Mouse (Mus musculus): ENCODE measurements at regions not wholly inside any gene's neighbourhood (a gene's known extent, or its start where the extent isn't known, plus 50 kb on each side); places are given as distances from the start of the nearest gene placed in this dataset.
"Not testable (repeated sequence)": the region's sequence is repeated elsewhere in the genome, so short reads cannot be mapped to it uniquely, and the experiment has no call there.

GRCm38 (mm10) chr7:61615156-61615555, 731.2 kb upstream of the Ndn start:
- DNase-seq (ENCODE audit: low spot score in 2 of 2): no peak

GRCm38 (mm10) chr7:61644893-61645545, 701.4 kb upstream of the Ndn start:
- peak; percentile 4 to 16 for DNase-seq (ENCODE audit: low spot score in 2 of 2)

GRCm38 (mm10) chr7:61658086-61658485, 688.3 kb upstream of the Ndn start:
- DNase-seq (ENCODE audit: low spot score in 2 of 2): no peak

- DNase-seq (ENCODE audit: low spot score in 2 of 2): peak; percentile 3 to 11
Observed at GRCm38 (mm10) chr7:61683080-61683479, 663.3 kb upstream of the Ndn start.

- no peak for DNase-seq (ENCODE audit: low spot score in 2 of 2)
Observed at GRCm38 (mm10) chr7:61685052-61685655, 661.2 kb upstream of the Ndn start.

- no peak for DNase-seq (ENCODE audit: low spot score in 2 of 2)
Observed at GRCm38 (mm10) chr7:61726149-61726548, 620.2 kb upstream of the Ndn start.

DNA sequence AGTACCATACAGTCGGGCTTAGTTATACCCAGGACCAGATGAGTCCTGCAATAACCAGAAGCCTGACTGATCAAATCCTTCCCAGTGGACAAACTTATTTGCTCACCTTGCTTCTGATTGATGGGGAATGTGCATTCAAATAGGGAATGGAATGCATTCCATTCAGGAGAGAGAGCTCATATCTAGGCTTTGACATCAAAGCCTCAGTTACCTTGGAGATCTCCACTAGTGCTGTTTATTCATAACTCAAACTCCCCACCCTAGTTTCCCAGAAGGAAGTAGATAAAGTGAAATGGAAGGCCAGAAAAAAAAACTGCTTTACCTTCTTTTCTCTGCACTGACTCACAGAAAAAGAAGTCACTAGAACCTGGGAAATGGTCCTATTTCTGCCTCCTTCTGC, 608.9 kb upstream of the Ndn start:
- DNase-seq (ENCODE audit: low spot score in 2 of 2): no peak

- DNase-seq (ENCODE audit: low spot score in 2 of 2): not testable (repeated sequence)
Observed at GRCm38 (mm10) chr7:61739336-61739735, 607.0 kb upstream of the Ndn start.

DNA sequence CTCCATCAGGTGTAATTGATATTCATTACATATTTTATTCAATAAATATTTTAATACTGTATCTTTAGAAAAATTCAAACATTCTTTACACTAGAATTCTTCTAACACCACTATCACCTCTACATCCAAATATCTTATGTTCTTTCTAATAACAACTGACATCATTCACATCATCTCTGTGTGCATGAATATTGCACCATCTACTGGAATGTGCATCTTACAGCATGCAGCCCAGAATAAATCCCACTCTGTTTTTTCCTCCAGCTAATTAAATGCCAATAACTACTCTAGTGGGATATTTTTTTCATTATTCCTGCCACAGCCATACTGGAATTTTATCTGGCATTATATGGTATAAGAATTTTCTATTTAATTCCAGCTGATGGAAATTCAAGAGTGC, 576.5 kb upstream of the Ndn start:
- DNase-seq (ENCODE audit: low spot score in 2 of 2): no peak

DNA sequence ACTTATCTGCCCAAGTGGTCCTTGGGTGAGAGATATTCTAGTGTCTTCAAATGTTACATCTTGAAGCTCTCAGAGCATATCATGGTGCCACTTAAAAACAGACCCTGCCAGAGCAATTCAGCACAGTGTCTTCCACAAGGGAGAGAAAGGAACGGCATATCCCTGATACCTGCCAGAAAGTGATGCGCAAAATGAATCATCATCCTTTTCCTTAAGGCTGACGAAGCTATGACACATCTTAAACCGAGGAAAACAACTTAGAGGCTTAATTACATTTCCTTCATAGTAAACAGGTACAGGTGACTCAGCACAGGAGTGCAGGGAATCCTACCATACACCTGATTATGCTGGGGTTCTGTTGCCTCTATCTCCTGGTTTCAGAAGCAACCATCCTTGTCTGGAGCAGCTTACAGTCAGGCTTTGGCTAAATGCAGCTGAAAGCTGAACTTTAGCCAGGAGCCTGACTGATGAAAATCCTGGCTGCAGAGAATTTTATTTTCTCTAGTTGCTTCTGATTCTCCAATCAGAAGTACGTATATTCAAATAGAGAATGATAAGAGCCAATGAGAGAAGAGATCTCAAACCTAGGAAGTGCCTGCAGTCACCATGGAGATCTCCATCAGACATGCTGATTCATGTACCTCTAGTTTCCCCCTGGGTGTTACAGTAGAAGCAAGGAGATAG, 556.1 kb upstream of the Ndn start:
- DNase-seq (ENCODE audit: low spot score in 2 of 2): peak in 1 of 2 experiments; percentile 9

- DNase-seq (ENCODE audit: low spot score in 2 of 2): no peak
Observed at GRCm38 (mm10) chr7:61836827-61837226, 509.5 kb upstream of the Ndn start.

GRCm38 (mm10) chr7:61837240-61837639, 509.1 kb upstream of the Ndn start:
- peak; percentile 12 to 36 for DNase-seq (ENCODE audit: low spot score in 2 of 2)

DNA sequence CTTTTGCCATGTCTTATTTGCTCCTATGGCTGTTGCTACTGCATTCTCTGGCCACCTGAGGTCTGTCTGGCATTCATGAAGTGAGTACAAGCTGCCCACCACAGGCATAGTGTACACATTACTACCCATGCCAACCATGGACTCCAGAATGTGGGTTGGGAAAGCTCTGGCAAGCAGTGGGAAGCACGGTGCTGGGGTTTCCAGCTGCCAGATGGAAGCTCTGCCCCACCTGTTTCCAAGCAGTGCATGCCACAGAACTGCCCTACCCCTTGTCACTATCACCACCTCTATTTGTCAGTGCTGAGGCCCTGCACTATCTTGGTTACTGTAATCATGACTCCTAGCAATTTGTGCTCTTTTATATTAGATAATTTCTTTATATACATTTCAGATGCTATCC, 494.4 kb upstream of the Ndn start:
- DNase-seq (ENCODE audit: low spot score in 2 of 2): no peak

- no peak for DNase-seq (ENCODE audit: low spot score in 2 of 2)
Observed at GRCm38 (mm10) chr7:61864517-61864916, 481.9 kb upstream of the Ndn start.

- no peak for DNase-seq (ENCODE audit: low spot score in 2 of 2)
Observed at GRCm38 (mm10) chr7:61866376-61866775, 480.0 kb upstream of the Ndn start.

- DNase-seq (ENCODE audit: low spot score in 2 of 2): no peak
Observed at GRCm38 (mm10) chr7:61876220-61876619, 470.1 kb upstream of the Ndn start.

DNA sequence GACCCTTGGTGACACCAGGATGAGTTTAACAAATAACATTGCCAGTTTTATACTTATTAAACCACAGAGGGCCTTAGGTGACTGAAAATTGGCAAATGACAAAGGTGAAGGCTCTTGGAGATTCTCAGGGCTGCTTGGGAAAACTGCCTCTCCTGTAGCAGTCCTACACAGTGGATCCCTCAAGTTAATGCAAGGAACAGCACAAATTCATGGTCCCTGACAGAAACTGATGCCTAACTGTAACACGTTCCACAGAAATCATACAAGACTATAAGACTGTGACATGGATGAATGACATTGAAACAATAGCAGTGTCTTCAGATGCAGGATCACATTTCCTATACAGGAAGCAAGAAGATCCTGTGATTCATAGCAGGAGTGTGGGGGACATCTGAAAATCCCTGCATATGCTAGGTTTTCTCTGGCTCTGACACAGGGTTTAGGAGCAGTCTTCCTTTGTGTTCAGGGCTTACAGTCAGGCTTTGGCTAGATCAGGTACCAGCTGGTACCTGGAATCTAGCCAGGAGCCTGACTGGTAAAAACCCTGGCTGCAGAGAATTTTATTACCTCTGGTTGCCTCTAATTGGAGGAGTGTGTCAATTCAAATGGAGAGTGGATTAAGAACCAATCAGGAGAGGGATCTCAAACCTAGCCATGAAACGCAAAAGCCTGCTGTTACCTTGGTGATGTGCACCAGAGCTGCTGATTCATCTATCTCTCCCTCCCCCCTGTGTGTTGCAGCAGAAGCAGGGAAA, 468.9 kb upstream of the Ndn start:
- peak; percentile 30 to 46 for DNase-seq (ENCODE audit: low spot score in 2 of 2)

GRCm38 (mm10) chr7:61878095-61878494, 468.3 kb upstream of the Ndn start:
- no peak for DNase-seq (ENCODE audit: low spot score in 2 of 2)

DNA sequence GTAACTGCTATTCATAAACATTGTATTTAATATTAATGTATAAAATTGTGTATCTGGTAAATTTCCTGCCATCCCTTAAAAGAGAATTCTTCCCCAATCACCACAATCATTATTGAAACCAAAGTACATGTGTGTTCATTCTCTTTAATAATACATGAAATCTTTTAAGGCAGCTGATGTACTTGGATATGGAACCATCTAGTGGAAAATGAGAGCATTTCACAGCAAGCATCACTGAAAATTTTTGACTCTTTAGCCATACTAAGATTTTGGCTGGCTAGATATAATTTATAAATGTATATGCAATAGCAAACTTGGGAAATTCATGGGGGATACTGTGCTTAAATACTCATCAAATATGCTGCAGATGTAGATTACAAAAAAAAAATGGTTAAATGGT, 467.8 kb upstream of the Ndn start:
- no peak for DNase-seq (ENCODE audit: low spot score in 2 of 2)

Measured in layer of hippocampus, postnatal 10 days (tissue).